In the genomic region with DNA sequence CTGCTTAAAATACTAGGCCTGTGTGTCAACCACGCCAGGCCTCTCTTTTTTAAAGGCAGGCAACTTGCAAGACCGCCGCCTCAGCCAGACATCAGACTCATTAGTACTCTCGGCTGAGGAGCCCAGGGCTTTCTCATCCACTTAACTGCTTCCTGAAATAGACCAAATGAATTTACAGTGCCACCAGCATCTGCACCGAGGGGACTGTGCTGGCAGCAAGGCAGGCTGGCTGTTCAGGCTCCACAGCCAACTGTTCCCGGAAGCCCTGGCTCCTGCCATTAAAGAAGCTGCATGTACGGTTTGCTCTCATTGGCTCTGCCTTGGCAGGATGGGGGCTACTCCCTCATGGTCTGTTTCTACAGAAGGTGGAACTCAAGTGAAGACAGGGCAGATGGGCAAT, we compare ENCODE assay signal across 12 mouse cellular contexts. TPM values are rescaled to one million over a fixed set of nuclear protein-coding genes. Genes with fewer than 3 reads are reported as not detected.
A peak's percentile ranks its signal among the peaks of the same experiment; 100 is the strongest.
DNase-seq lines count a peak whose midpoint lies in the region; ATAC-seq lines count a peak whose summit lies in the region.
"Had no signal": no experiment of that assay in that cellular context is flagged by ENCODE, and none has a peak within 500 bp of the region (broad histone marks: within the 10 kb centered on the region; RNA-seq: fewer than 3 reads in every experiment).

No protein-coding gene starts in this region.

- H3K27me3 ChIP-seq in hindbrain, embryonic 13.5 days = no peaks in the 10 kb centered on the region
- H3K27me3 ChIP-seq in hindbrain, embryonic 10.5 days (ENCODE audit: insufficient read depth, poor library complexity, severe bottlenecking) = no peaks in the 10 kb centered on the region

- 68% methylated on average over 7 of the region's 7 CpGs for WGBS in hindbrain, embryonic 13.5 days
- 85% methylated on average over 7 of the region's 7 CpGs for WGBS in hindbrain, embryonic 10.5 days

- peaks cover 3% of the 10 kb centered on the region; the same call in 1 of the 2 replicates for H3K36me3 ChIP-seq in hindbrain, embryonic 13.5 days
- H3K36me3 ChIP-seq in hindbrain, embryonic 10.5 days = no peaks in the 10 kb centered on the region

- 0 out of 2 replicates have a peak overlapping the region, but pooled peaks have one; percentile 18 for H3K27ac ChIP-seq in hindbrain, embryonic 13.5 days
- no peak overlapping the region for H3K27ac ChIP-seq in hindbrain, embryonic 10.5 days
- H3K27ac ChIP-seq: liver, embryonic 14.5 days had no signal

- peak; percentile 7 for DNase-seq in adrenal gland, adult 2 months
- DNase-seq in adrenal gland, adult 18-20 months (ENCODE audit: low spot score in 2 of 2) = no peak
- DNase-seq in hindbrain, embryonic 10.5 days (ENCODE audit: low spot score) = no peak
- peak; percentile 25 for DNase-seq in right cerebral cortex, postnatal 36 days (ENCODE audit: low spot score in 2 of 2)
- no peak for DNase-seq in right cerebral cortex, postnatal 14 days
- DNase-seq in telencephalon, adult 2 months (ENCODE audit: low read depth, low spot score) = peak; percentile 60
- DNase-seq in urinary bladder, adult 2 months (ENCODE audit: low spot score) = no peak
- DNase-seq: cerebellum, adult 2 months; thymus, adult 2 months had no signal

- peaks cover 3% of the 10 kb centered on the region for H3K4me1 ChIP-seq in hindbrain, embryonic 13.5 days (replicated peaks)
- no peaks in the 10 kb centered on the region for H3K4me1 ChIP-seq in hindbrain, embryonic 10.5 days (replicated peaks)

- no peak for ATAC-seq in hindbrain, embryonic 13.5 days (ENCODE audit: low FRiP score)
- ATAC-seq: intestine, embryonic 16.5 days had no signal

- no peak overlapping the region for H3K4me3 ChIP-seq in hindbrain, embryonic 13.5 days
- H3K4me3 ChIP-seq in hindbrain, embryonic 10.5 days = no peak overlapping the region

- H3K4me2 ChIP-seq in hindbrain, embryonic 13.5 days = no peak overlapping the region

- no peak overlapping the region for H3K9ac ChIP-seq in hindbrain, embryonic 13.5 days
- H3K9ac ChIP-seq: liver, embryonic 14.5 days had no signal

- peaks cover 5% of the 10 kb centered on the region; the same call in 1 of the 2 replicates for H3K9me3 ChIP-seq in hindbrain, embryonic 13.5 days
- no peaks in the 10 kb centered on the region for H3K9me3 ChIP-seq in hindbrain, embryonic 10.5 days

RNA-seq across cellular contexts. Expression of a gene that starts 19.7 kb away (rescaled TPM):
- 1 to 10 TPM; 4.3 to 6.0 TPM for total RNA-seq in adrenal gland, adult 2 months (2021)
- 2.5 and 2.8 TPM in 2 replicates for polyA plus RNA-seq in adrenal gland, adult 2 months (2012; rRNA removed)
- total RNA-seq in adrenal gland, adult 18-20 months (2021) = 1 to 10 TPM; 4.6 to 5.1 TPM
- 6.2 and 7.6 TPM in 2 replicates for polyA plus RNA-seq in hindbrain, embryonic 13.5 days (2015; fragmentation: Nextera tagmentation; extraction: Ambion mirVana)
- polyA plus RNA-seq in hindbrain, embryonic 10.5 days (2016; fragmentation: Nextera tagmentation; extraction: Ambion mirVana) = 1.3 and 1.8 TPM in 2 replicates
- polyA plus RNA-seq in urinary bladder, adult 2 months (2012; rRNA removed) = 1.8 and 1.9 TPM in 2 replicates

Comparison
In these comparisons a context has a peak if more than half of its experiments do, and no peak if none do; other contexts are left out.
1. DNase-seq: peak in adrenal gland, adult 2 months (single experiment), right cerebral cortex, postnatal 36 days (2 of 2) and telencephalon, adult 2 months (single experiment); none in adrenal gland, adult 18-20 months (0 of 2), hindbrain, embryonic 10.5 days (single experiment), right cerebral cortex, postnatal 14 days (single experiment) and urinary bladder, adult 2 months (single experiment).